Mouse (Mus musculus) neural tube, embryonic 14.5 days (tissue): ENCODE data around the gene Col19a1. TPM values are rescaled to one million over a fixed set of nuclear protein-coding genes. Genes with fewer than 3 reads are reported as not detected.
A peak's percentile ranks its signal among the peaks of the same experiment; 100 is the strongest.

Experiments used
- ATAC-seq: fragments of 200-750 bp; cut with Nextera tagmentation; 2 replicates; pipeline ENCODE4 v1.8.0; 2017; ENCODE audit warnings: low read depth, mild to moderate bottlenecking, moderate TSS enrichment, moderate library complexity
- H3K27ac ChIP-seq: fragments of 300-500 bp; sonication (generic); 2 replicates; pipeline ENCODE4 v1.5.1; 2014; ENCODE audit warnings: low read depth, mild to moderate bottlenecking, control low read depth, low read length, moderate library complexity, mixed read lengths
- H3K27me3 ChIP-seq: fragments of 300-500 bp; sonication (generic); 2 replicates; pipeline ENCODE4 v1.6.1; 2014; ENCODE audit warnings: low read length; ENCODE audit not compliant: control insufficient read depth, insufficient read depth
- H3K36me3 ChIP-seq: fragments of 300-500 bp; sonication (generic); 2 replicates; pipeline ENCODE4 v1.6.1; 2014; ENCODE audit warnings: low read length, mixed read lengths; ENCODE audit not compliant: control insufficient read depth, insufficient read depth
- H3K4me1 ChIP-seq: fragments of 300-500 bp; sonication (generic); 2 replicates; pipeline ENCODE4 v1.6.1; 2014; ENCODE audit warnings: low read length; ENCODE audit not compliant: control insufficient read depth, insufficient read depth
- H3K4me2 ChIP-seq: fragments of 300-500 bp; sonication (generic); 2 replicates; pipeline ENCODE4 v1.6.1; 2014; ENCODE audit warnings: mild to moderate bottlenecking, low read depth, low read length, control low read depth
- H3K4me3 ChIP-seq: fragments of 300-500 bp; sonication (generic); 2 replicates; pipeline ENCODE4 v1.5.1; 2014; ENCODE audit warnings: low read depth, low read length, control low read depth, mixed read lengths
- H3K9ac ChIP-seq: fragments of 300-500 bp; sonication (generic); replicated peaks from 2 replicates; pipeline ENCODE4 v1.6.1; 2014; ENCODE audit warnings: low read depth, mild to moderate bottlenecking, control low read depth, low read length, mixed read lengths
- H3K9me3 ChIP-seq: fragments of 300-500 bp; sonication (generic); 2 replicates; pipeline ENCODE4 v1.6.1; 2016; ENCODE audit warnings: low read length; ENCODE audit not compliant: control insufficient read depth
- WGBS: fragments of 180-500 bp; shearing (Covaris S2); extraction: QIAGEN DNeasy Blood & Tissue Kit; methylation state at CpG from one replicate; pipeline ENCODE4 v1.1.7; 2014; 5-methylcytosine and 5-hydroxymethylcytosine counted together
- polyA plus RNA-seq: library from polyadenylated mRNA; unstranded; fragments of >200 nt; fragmentation: Nextera tagmentation; extraction: Ambion mirVana; gene quantifications from 2 replicates; pipeline ENCODE4 v1.2.1, GENCODE M21; 2014

Gene Col19a1
- polyA plus RNA-seq, 1 experiment from 2014 or later, result 1.2 TPM

- Histone ChIP-seq H3K4me3 (no peak overlapping the region), H3K27ac (no peak overlapping the region), H3K4me2 (no peak overlapping the region), H3K9ac (no peak overlapping the region), H3K27me3 (no peaks in the 10 kb centered on the region), H3K9me3 (no peaks in the 10 kb centered on the region), H3K36me3 (no peaks in the 10 kb centered on the region), H3K4me1 (no peaks in the 10 kb centered on the region)
- no peak for ATAC-seq
- WGBS, result 84% methylated on average over 5 of the region's 5 CpGs
These were observed 159.0 kb downstream of the Col19a1 start for GRCm38 (mm10) chr1:24428306-24428705.

GRCm38 (mm10) chr1:24378125-24378821 is 209.0 kb downstream of the Col19a1 start:
- no peaks in the 10 kb centered on the region for H3K27me3 ChIP-seq
- H3K9ac ChIP-seq, result no peak overlapping the region
- H3K9me3 ChIP-seq, result no peaks in the 10 kb centered on the region
- no peaks in the 10 kb centered on the region for H3K4me1 ChIP-seq
- no peak overlapping the region for H3K4me3 ChIP-seq
- H3K4me2 ChIP-seq, result no peak overlapping the region
- peak; percentile 86 for ATAC-seq
- 34% methylated on average over 8 of the region's 8 CpGs for WGBS
- H3K36me3 ChIP-seq, result no peaks in the 10 kb centered on the region
- H3K27ac ChIP-seq, result no peak overlapping the region

DNA sequence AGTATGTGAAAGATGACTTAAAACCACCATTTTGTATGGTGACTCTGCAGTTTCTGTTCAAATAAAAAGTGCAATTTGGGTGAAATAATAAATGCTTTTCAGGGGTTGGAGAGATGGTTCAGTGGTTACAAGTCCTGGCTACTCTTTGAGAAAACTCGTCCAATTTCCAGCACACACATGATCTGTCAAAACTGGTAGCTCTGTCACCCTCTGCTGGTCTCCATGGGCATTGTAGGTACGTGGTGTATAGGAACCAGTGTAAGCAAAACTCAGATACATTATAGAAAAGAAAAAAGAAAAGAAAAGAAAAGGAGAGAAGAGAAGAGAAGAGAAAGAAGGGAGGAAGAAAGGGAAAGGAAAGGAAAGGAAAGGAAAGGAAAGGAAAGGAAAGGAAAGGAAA is 212.4 kb downstream of the Col19a1 start:
- no peak overlapping the region for H3K4me2 ChIP-seq
- WGBS, result 30% methylated on average over 2 of the region's 2 CpGs
- no peaks in the 10 kb centered on the region for H3K9me3 ChIP-seq
- H3K4me1 ChIP-seq, result no peaks in the 10 kb centered on the region
- no peaks in the 10 kb centered on the region for H3K27me3 ChIP-seq
- no peak overlapping the region for H3K4me3 ChIP-seq
- H3K36me3 ChIP-seq, result no peaks in the 10 kb centered on the region
- H3K27ac ChIP-seq, result no peak overlapping the region
- no peak overlapping the region for H3K9ac ChIP-seq
- no peak for ATAC-seq

DNA sequence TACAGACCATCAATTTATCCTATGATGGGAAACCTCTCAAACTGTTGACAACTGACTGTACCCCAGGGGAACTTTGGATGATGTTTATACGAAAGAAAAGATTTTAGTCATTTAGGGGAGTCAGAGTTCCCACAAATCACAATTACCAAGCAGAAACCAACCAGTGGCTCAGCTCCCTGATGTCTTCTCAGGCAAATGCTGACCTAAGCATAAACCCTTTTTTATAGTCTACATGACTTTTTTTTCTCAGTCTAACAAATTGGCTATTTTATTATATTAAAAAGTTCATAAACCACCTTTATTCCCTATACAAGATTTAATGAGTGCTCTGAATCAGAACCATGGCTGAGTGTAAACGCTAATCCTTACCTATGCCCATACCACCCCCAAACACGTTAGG is 213.6 kb downstream of the Col19a1 start:
- Histone ChIP-seq H3K4me3 (no peak overlapping the region), H3K9ac (no peak overlapping the region), H3K36me3 (no peaks in the 10 kb centered on the region), H3K4me2 (no peak overlapping the region), H3K27ac (no peak overlapping the region), H3K4me1 (no peaks in the 10 kb centered on the region), H3K27me3 (no peaks in the 10 kb centered on the region), H3K9me3 (no peaks in the 10 kb centered on the region)
- WGBS, result 85% methylated on average over 3 of the region's 3 CpGs
- no peak for ATAC-seq

DNA sequence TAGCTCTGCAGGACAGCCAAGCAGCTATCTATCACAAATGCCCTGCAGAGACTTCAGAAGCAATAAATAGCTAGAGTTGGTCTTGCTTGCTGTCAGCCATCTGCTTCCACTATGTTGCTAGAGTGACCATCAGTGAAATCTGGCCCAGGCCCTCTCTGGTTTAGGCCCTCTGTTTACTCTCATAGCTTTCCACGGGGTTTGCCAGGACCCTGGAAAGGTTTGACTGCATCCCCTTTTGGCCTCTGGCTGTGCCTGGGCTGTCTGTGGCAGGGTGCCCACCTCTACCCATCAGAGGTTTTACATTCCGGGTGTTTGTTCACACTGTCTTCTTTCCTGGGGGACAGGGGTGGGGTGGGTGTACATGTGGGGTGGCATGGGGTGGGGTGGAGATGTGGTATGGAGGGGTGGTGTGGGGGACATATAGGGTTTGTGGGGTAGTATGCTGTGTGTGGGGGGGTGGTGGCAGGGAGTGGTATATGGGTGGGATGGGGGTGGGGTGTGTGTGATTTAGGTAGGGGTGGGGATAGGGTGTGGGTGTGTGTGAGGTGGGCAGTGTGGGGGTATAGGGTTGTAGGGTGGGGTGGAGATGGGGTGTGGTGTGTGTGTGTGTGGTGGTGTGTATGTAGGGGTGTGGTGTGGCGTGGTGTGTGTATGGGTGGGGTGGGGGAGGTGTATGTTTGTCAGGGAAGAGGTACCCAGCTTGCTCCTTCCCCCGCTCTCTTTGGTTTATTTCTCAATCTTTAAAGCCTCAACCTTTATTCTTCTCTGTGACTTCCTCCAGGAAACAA is 214.6 kb downstream of the Col19a1 start:
- Histone ChIP-seq H3K4me2 (no peak overlapping the region), H3K4me3 (no peak overlapping the region), H3K9ac (no peak overlapping the region), H3K9me3 (no peaks in the 10 kb centered on the region), H3K36me3 (no peaks in the 10 kb centered on the region), H3K27ac (no peak overlapping the region), H3K4me1 (peaks cover 5% of the 10 kb centered on the region; the same call in 1 of the 2 replicates), H3K27me3 (no peaks in the 10 kb centered on the region)
- 87% methylated on average over 4 of the region's 4 CpGs for WGBS
- ATAC-seq, result no peak

DNA sequence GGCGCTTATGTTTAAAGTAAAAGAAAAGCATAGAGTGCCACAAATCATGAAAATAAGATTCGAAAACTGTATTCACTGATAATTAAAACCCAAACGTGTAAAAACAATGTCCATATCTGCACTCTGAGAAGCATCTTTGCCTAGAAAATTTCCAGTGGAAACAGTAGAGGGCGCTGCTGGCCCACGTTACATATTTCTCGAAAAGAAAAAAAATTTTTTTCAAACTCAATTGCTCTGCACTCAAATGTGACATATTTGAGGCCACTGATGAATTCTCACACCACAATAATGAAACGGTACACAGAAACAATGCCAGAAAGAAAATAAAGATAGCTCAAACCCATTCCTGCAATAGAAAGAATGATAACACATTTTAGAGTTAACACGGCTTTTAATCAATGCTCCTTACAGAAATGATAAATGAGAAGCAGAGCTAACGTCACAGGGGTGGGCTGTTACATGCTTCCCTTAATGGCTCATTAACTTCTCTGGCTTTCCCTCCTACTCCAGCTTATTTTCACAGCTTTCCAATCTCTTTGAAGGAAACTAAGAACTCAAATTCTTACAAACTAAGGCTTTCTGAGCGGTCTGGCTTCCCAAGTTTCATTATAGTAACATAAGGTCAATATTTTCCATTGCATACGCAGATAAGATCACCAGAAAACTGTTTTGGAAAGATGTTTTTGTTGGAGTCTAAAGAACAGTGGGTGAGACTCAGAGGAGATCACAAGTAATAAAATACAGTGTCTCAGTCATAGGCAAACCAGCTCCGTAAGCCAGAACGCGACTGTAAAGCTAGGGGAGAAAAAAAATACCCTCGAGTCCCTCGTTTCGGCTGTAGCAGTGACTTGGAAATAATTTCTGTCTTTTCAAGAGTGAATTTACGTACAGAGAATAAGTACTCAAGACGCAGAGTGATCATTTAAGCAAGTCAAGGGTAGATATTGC is 219.4 kb downstream of the Col19a1 start:
- Histone ChIP-seq H3K9me3 (no peaks in the 10 kb centered on the region), H3K36me3 (no peaks in the 10 kb centered on the region), H3K4me1 (peaks cover 5% of the 10 kb centered on the region; the same call in 1 of the 2 replicates), H3K27ac (no peak overlapping the region), H3K4me2 (peak overlapping the region; percentile 4; the same call in 1 of the 2 replicates), H3K4me3 (no peak overlapping the region), H3K27me3 (no peaks in the 10 kb centered on the region), H3K9ac (no peak overlapping the region)
- ATAC-seq, result peak; percentile 51; the same call in 1 of the 2 replicates
- 39% methylated on average over 19 of the region's 19 CpGs for WGBS

DNA sequence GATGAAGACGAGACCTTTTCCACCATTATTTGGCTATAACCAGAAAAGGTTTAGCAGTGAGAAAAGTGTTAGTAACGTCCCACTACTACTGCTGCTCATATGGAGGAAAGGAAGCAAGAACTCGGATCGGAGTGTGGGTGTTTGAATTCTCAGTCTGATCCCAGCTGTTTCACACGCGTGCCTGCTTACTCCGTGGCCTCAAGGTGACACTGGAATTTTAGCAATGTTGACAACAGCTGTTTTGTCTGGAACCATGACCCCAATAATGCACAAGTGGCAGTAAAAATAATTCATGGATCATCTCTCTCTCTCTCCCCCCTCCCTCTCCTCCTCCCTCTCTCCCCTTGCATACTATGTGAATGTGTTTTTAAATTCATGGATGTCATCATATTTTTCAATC is 222.5 kb downstream of the Col19a1 start:
- Histone ChIP-seq H3K4me1 (peaks cover 5% of the 10 kb centered on the region; the same call in 1 of the 2 replicates), H3K27ac (no peak overlapping the region), H3K4me3 (no peak overlapping the region), H3K4me2 (no peak overlapping the region), H3K36me3 (no peaks in the 10 kb centered on the region), H3K9ac (no peak overlapping the region), H3K9me3 (no peaks in the 10 kb centered on the region), H3K27me3 (no peaks in the 10 kb centered on the region)
- WGBS, result 64% methylated on average over 7 of the region's 7 CpGs
- ATAC-seq, result no peak

- Histone ChIP-seq H3K36me3 (no peaks in the 10 kb centered on the region), H3K27me3 (no peaks in the 10 kb centered on the region), H3K4me3 (no peak overlapping the region), H3K4me2 (no peak overlapping the region), H3K9me3 (no peaks in the 10 kb centered on the region), H3K27ac (no peak overlapping the region), H3K4me1 (no peaks in the 10 kb centered on the region), H3K9ac (no peak overlapping the region)
- no peak for ATAC-seq
- 82% methylated on average over 13 of the region's 13 CpGs for WGBS
These were observed 225.2 kb downstream of the Col19a1 start for GRCm38 (mm10) chr1:24361990-24362635.
